16 mouse cellular contexts compared by ENCODE assay signal in genomic region chr6:39373301-39373955, GRCm38 (mm10). TPM values are rescaled to one million over a fixed set of nuclear protein-coding genes. Genes with fewer than 3 reads are reported as not detected.
DNase-seq lines count a peak whose midpoint lies in the region; ATAC-seq and TF ChIP-seq lines count a peak whose summit lies in the region.
"Had no signal": no experiment of that assay in that cellular context is flagged by ENCODE, and none has a peak within 500 bp of the region (broad histone marks: within the 10 kb centered on the region; RNA-seq: fewer than 3 reads in every experiment).

No protein-coding gene starts in this region.

- H3K4me1 ChIP-seq in heart, embryonic 15.5 days (replicated peaks) = peaks cover 18% of the 10 kb centered on the region
- H3K4me1 ChIP-seq in liver, postnatal 0 days (ENCODE audit: insufficient read depth) = peaks cover 22% of the 10 kb centered on the region
- H3K4me1 ChIP-seq in liver, embryonic 11.5 days (replicated peaks; ENCODE audit: control insufficient read depth, insufficient read depth, low read length) = 0 out of 2 replicates have a peak, but pooled peaks cover 2% of the 10 kb centered on the region
- H3K4me1 ChIP-seq in intestine, embryonic 16.5 days (ENCODE audit: control insufficient read depth, insufficient read depth, low read length) = peaks cover 21% of the 10 kb centered on the region
- peaks cover 14% of the 10 kb centered on the region; the same call in 1 of the 2 replicates for H3K4me1 ChIP-seq in stomach, embryonic 16.5 days (ENCODE audit: control insufficient read depth, insufficient read depth, low read length)

- no peak overlapping the region for H3K4me2 ChIP-seq in heart, embryonic 15.5 days
- no peak overlapping the region for H3K4me2 ChIP-seq in liver, postnatal 0 days (ENCODE audit: low read depth, low read length)
- no peak overlapping the region for H3K4me2 ChIP-seq in liver, embryonic 11.5 days
- no peak overlapping the region for H3K4me2 ChIP-seq in intestine, embryonic 16.5 days (ENCODE audit: low read depth, low read length)
- no peak overlapping the region for H3K4me2 ChIP-seq in stomach, embryonic 16.5 days (ENCODE audit: low read depth, low read length)

- H3K9ac ChIP-seq in heart, embryonic 15.5 days = no peak overlapping the region
- no peak overlapping the region for H3K9ac ChIP-seq in liver, postnatal 0 days (replicated peaks)
- no peak overlapping the region for H3K9ac ChIP-seq in liver, embryonic 11.5 days (ENCODE audit: low read depth, low read length)
- no peak overlapping the region for H3K9ac ChIP-seq in intestine, embryonic 16.5 days (ENCODE audit: low read depth, low read length)
- no peak overlapping the region for H3K9ac ChIP-seq in stomach, embryonic 16.5 days (ENCODE audit: low read length)

- 81% methylated on average over 4 of the region's 4 CpGs for WGBS in heart, embryonic 15.5 days
- WGBS in liver, postnatal 0 days (ENCODE audit: insufficient replicate concordance) = 68% methylated on average over 4 of the region's 4 CpGs
- 70% methylated on average over 4 of the region's 4 CpGs for WGBS in liver, embryonic 11.5 days
- WGBS in intestine, embryonic 16.5 days = 35% methylated on average over 4 of the region's 4 CpGs
- 28% methylated on average over 4 of the region's 4 CpGs for WGBS in stomach, embryonic 16.5 days

- no peaks in the 10 kb centered on the region for H3K9me3 ChIP-seq in heart, embryonic 15.5 days (replicated peaks)
- no peaks in the 10 kb centered on the region for H3K9me3 ChIP-seq in liver, postnatal 0 days (ENCODE audit: low read length)
- H3K9me3 ChIP-seq in liver, embryonic 11.5 days (ENCODE audit: control insufficient read depth, low read length) = no peaks in the 10 kb centered on the region
- H3K9me3 ChIP-seq in intestine, embryonic 16.5 days (ENCODE audit: control insufficient read depth, low read length) = no peaks in the 10 kb centered on the region
- no peaks in the 10 kb centered on the region for H3K9me3 ChIP-seq in stomach, embryonic 16.5 days (replicated peaks; ENCODE audit: control insufficient read depth, low read length)

- H3K36me3 ChIP-seq in heart, embryonic 15.5 days = peaks cover 7% of the 10 kb centered on the region
- 0 out of 2 replicates have a peak, but pooled peaks cover 3% of the 10 kb centered on the region for H3K36me3 ChIP-seq in liver, postnatal 0 days (replicated peaks; ENCODE audit: insufficient read depth, low read length)
- H3K36me3 ChIP-seq in liver, embryonic 11.5 days (ENCODE audit: control insufficient read depth, insufficient read depth, low read length) = no peaks in the 10 kb centered on the region
- H3K36me3 ChIP-seq in intestine, embryonic 16.5 days (ENCODE audit: control insufficient read depth, insufficient read depth, low read length) = no peaks in the 10 kb centered on the region
- H3K36me3 ChIP-seq in stomach, embryonic 16.5 days (ENCODE audit: control insufficient read depth, insufficient read depth, low read length) = 0 out of 2 replicates have a peak, but pooled peaks cover 6% of the 10 kb centered on the region

- no peak for DNase-seq in heart, adult 18-20 months
- no peak for DNase-seq in liver, postnatal 0 days
- DNase-seq in liver, embryonic 11.5 days (ENCODE audit: low spot score) = no peak
- DNase-seq in Muller cell, postnatal 12 days (ENCODE audit: inconsistent ontology term) = no peak
- no peak for DNase-seq in cerebellum, adult 8-10 months
- DNase-seq: adrenal gland, postnatal 25 days; cerebellum, adult 11 months; thymus, adult 2 months had no signal

- TF ChIP-seq EP300 in liver, postnatal 0 days (IDR thresholded peaks at IDR 0.05; ENCODE audit: low read depth) = no peak

- H3K4me3 ChIP-seq in heart, embryonic 15.5 days = no peak overlapping the region
- no peak overlapping the region for H3K4me3 ChIP-seq in liver, postnatal 0 days (ENCODE audit: low read depth, low read length)
- H3K4me3 ChIP-seq in liver, embryonic 11.5 days (ENCODE audit: low read depth, low read length) = no peak overlapping the region
- H3K4me3 ChIP-seq in intestine, embryonic 16.5 days (ENCODE audit: low read length) = no peak overlapping the region
- no peak overlapping the region for H3K4me3 ChIP-seq in stomach, embryonic 16.5 days (replicated peaks; ENCODE audit: low read length)

- H3K27ac ChIP-seq in heart, embryonic 15.5 days = peak overlapping the region; percentile 40
- H3K27ac ChIP-seq in liver, postnatal 0 days (ENCODE audit: low read depth) = peak overlapping the region; percentile 66
- no peak overlapping the region for H3K27ac ChIP-seq in liver, embryonic 11.5 days (ENCODE audit: low read depth, low read length)
- 0 out of 2 replicates have a peak overlapping the region, but pooled peaks have one; percentile 16 for H3K27ac ChIP-seq in intestine, embryonic 16.5 days (ENCODE audit: low read length)
- H3K27ac ChIP-seq in stomach, embryonic 16.5 days (ENCODE audit: low read length) = peak overlapping the region; percentile 9; the same call in 1 of the 2 replicates

- ATAC-seq in heart, embryonic 15.5 days (replicated peaks; ENCODE audit: insufficient number of reproducible peaks, insufficient read depth, low FRiP score, low read depth) = no peak
- peak; percentile 60 for ATAC-seq in liver, postnatal 0 days
- ATAC-seq in liver, embryonic 11.5 days (replicated peaks; ENCODE audit: low FRiP score) = no peak
- no peak for ATAC-seq in intestine, embryonic 16.5 days
- ATAC-seq in stomach, embryonic 16.5 days (ENCODE audit: insufficient read depth, low FRiP score) = no peak
- ATAC-seq: forebrain, embryonic 14.5 days; inflammation-experienced regulatory T-cells, adult 6 months had no signal

- TF ChIP-seq CTCF in liver, postnatal 0 days (IDR thresholded peaks at IDR 0.05; ENCODE audit: low read depth) = no peak

- no peaks in the 10 kb centered on the region for H3K27me3 ChIP-seq in heart, embryonic 15.5 days
- H3K27me3 ChIP-seq in liver, postnatal 0 days (ENCODE audit: insufficient read depth, low read length) = no peaks in the 10 kb centered on the region
- 0 out of 2 replicates have a peak, but pooled peaks cover 2% of the 10 kb centered on the region for H3K27me3 ChIP-seq in liver, embryonic 11.5 days (replicated peaks; ENCODE audit: control insufficient read depth, insufficient read depth, low read length)
- H3K27me3 ChIP-seq in intestine, embryonic 16.5 days (replicated peaks; ENCODE audit: control insufficient read depth, insufficient read depth, low read length) = no peaks in the 10 kb centered on the region
- H3K27me3 ChIP-seq in stomach, embryonic 16.5 days (ENCODE audit: control insufficient read depth, insufficient read depth, low read length) = no peaks in the 10 kb centered on the region

RNA-seq across cellular contexts. Expression of gene Slc37a3, which starts 4.0 kb away (rescaled TPM):
- polyA plus RNA-seq in heart, embryonic 15.5 days (2015; fragmentation: Nextera tagmentation; extraction: Ambion mirVana) = 27.5 and 32.5 TPM in 2 replicates
- 10 to 100 TPM; 16.9 to 18.4 TPM for total RNA-seq in heart, adult 18-20 months (2021)
- 13.9 and 16.0 TPM in 2 replicates for polyA plus RNA-seq in liver, postnatal 0 days (2015; fragmentation: Nextera tagmentation; extraction: Ambion mirVana)
- 14.8 and 16.2 TPM in 2 replicates for polyA plus RNA-seq in liver, embryonic 11.5 days (2014; fragmentation: Nextera tagmentation; extraction: Ambion mirVana)
- polyA plus RNA-seq in intestine, embryonic 16.5 days (2015; fragmentation: Nextera tagmentation; extraction: Ambion mirVana) = 35.1 and 39.4 TPM in 2 replicates
- 40.6 and 42.3 TPM in 2 replicates for polyA plus RNA-seq in stomach, embryonic 16.5 days (2015; fragmentation: Nextera tagmentation; extraction: Ambion mirVana)

RNA-seq across cellular contexts. Expression of gene Rab19, which starts 7.5 kb away (rescaled TPM):
- 0.50 and 1.4 TPM in 2 replicates for polyA plus RNA-seq in heart, embryonic 15.5 days (2015; fragmentation: Nextera tagmentation; extraction: Ambion mirVana)
- under 1 TPM in 1 of 2 experiments, not detected in 1; 0.31 TPM for total RNA-seq in heart, adult 18-20 months (2021)
- 0.95 and 1.1 TPM in 2 replicates for polyA plus RNA-seq in liver, postnatal 0 days (2015; fragmentation: Nextera tagmentation; extraction: Ambion mirVana)
- 0.27 and 0.64 TPM in 2 replicates for polyA plus RNA-seq in liver, embryonic 11.5 days (2014; fragmentation: Nextera tagmentation; extraction: Ambion mirVana)
- polyA plus RNA-seq in intestine, embryonic 16.5 days (2015; fragmentation: Nextera tagmentation; extraction: Ambion mirVana) = 7.7 and 8.8 TPM in 2 replicates
- polyA plus RNA-seq in stomach, embryonic 16.5 days (2015; fragmentation: Nextera tagmentation; extraction: Ambion mirVana) = 5.2 and 6.5 TPM in 2 replicates
- total RNA-seq: gastrocnemius, postnatal 36 days; left cerebral cortex, postnatal 10 days; midbrain, postnatal 0 days had no signal

RNA-seq across cellular contexts. Expression of gene Mkrn1, which starts 46.8 kb away (rescaled TPM):
- 126 and 128 TPM in 2 replicates for polyA plus RNA-seq in heart, embryonic 15.5 days (2015; fragmentation: Nextera tagmentation; extraction: Ambion mirVana)
- total RNA-seq in heart, adult 18-20 months (2021) = 10 to 100 TPM; 60.2 to 65.0 TPM
- 154 and 170 TPM in 2 replicates for polyA plus RNA-seq in liver, postnatal 0 days (2015; fragmentation: Nextera tagmentation; extraction: Ambion mirVana)
- polyA plus RNA-seq in liver, embryonic 11.5 days (2014; fragmentation: Nextera tagmentation; extraction: Ambion mirVana) = 50.8 and 53.5 TPM in 2 replicates
- 63.2 and 63.5 TPM in 2 replicates for polyA plus RNA-seq in intestine, embryonic 16.5 days (2015; fragmentation: Nextera tagmentation; extraction: Ambion mirVana)
- polyA plus RNA-seq in stomach, embryonic 16.5 days (2015; fragmentation: Nextera tagmentation; extraction: Ambion mirVana) = 52.3 and 55.6 TPM in 2 replicates
